Mouse (Mus musculus): ENCODE measurements around the gene Akap9. TPM values are rescaled to one million over a fixed set of nuclear protein-coding genes. Genes with fewer than 3 reads are reported as not detected.

Akap9 gene
- polyA plus RNA-seq, 1 experiment from 2014 or later: 182 TPM

DNA sequence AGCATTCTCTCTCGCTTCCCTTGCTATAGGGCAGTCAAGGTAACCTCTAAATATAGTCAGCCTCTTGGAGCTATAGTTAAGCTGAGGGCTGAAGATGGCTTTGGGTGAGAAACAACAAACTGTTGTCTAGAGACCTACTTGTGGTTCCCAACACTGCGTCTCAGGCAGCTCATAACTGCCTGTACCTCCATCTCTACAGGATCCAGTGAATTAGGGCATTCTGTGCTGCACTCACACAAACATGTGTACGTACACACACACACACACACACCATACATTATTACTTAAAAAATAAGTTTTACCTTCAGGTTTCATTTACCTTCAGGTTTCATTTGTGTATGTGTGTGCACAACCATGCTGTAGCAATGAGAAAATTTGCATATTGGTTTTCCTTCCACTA is 151.2 kb downstream of the Akap9 start:
- no peak overlapping the region for H3K4me3 ChIP-seq
- H3K27ac ChIP-seq: no peak overlapping the region
- H3K4me1 ChIP-seq: 0 out of 2 replicates have a peak, but pooled peaks cover 3% of the 10 kb centered on the region
- ATAC-seq (ENCODE audit: low FRiP score, low read depth): no peak
- H3K36me3 ChIP-seq: peaks cover 82% of the 10 kb centered on the region
- no peak overlapping the region for H3K4me2 ChIP-seq (replicated peaks)
- 89% methylated on average over 3 of the region's 3 CpGs for WGBS
- H3K9ac ChIP-seq: no peak overlapping the region
- no peaks in the 10 kb centered on the region for H3K9me3 ChIP-seq
- no peaks in the 10 kb centered on the region for H3K27me3 ChIP-seq

GRCm38 (mm10) chr5:4080861-4081260 is 153.0 kb downstream of the Akap9 start:
- Histone ChIP-seq H3K4me1 (0 out of 2 replicates have a peak, but pooled peaks cover 3% of the 10 kb centered on the region), H3K27me3 (no peaks in the 10 kb centered on the region), H3K4me3 (no peak overlapping the region), H3K9ac (no peak overlapping the region), H3K9me3 (no peaks in the 10 kb centered on the region), H3K4me2 (replicated peaks) (no peak overlapping the region), H3K27ac (no peak overlapping the region), H3K36me3 (peaks cover 93% of the 10 kb centered on the region)
- no peak for ATAC-seq (ENCODE audit: low FRiP score, low read depth)
- 73% methylated on average over 2 of the region's 2 CpGs for WGBS

- H3K4me3 ChIP-seq: no peak overlapping the region
- H3K27ac ChIP-seq: no peak overlapping the region
- no peak for ATAC-seq (ENCODE audit: low FRiP score, low read depth)
- no peak overlapping the region for H3K9ac ChIP-seq
- no peaks in the 10 kb centered on the region for H3K9me3 ChIP-seq
- no peak overlapping the region for H3K4me2 ChIP-seq (replicated peaks)
- H3K4me1 ChIP-seq: 0 out of 2 replicates have a peak, but pooled peaks cover 3% of the 10 kb centered on the region
- H3K36me3 ChIP-seq: peaks cover 91% of the 10 kb centered on the region
- no peaks in the 10 kb centered on the region for H3K27me3 ChIP-seq
- 83% methylated on average over 2 of the region's 2 CpGs for WGBS
Observed at GRCm38 (mm10) chr5:4081513-4081912, 153.7 kb downstream of the Akap9 start.

GRCm38 (mm10) chr5:4084948-4085347 is 157.1 kb downstream of the Akap9 start:
- 97% methylated on average over 7 of the region's 7 CpGs for WGBS
- no peak for ATAC-seq (ENCODE audit: low FRiP score, low read depth)
- H3K4me3 ChIP-seq: no peak overlapping the region
- H3K9ac ChIP-seq: no peak overlapping the region
- peaks cover 91% of the 10 kb centered on the region for H3K36me3 ChIP-seq
- H3K27ac ChIP-seq: no peak overlapping the region
- H3K9me3 ChIP-seq: no peaks in the 10 kb centered on the region
- 0 out of 2 replicates have a peak, but pooled peaks cover 3% of the 10 kb centered on the region for H3K4me1 ChIP-seq
- no peak overlapping the region for H3K4me2 ChIP-seq (replicated peaks)
- H3K27me3 ChIP-seq: no peaks in the 10 kb centered on the region

GRCm38 (mm10) chr5:4086309-4086708 is 158.5 kb downstream of the Akap9 start:
- H3K4me2 ChIP-seq (replicated peaks): no peak overlapping the region
- H3K4me1 ChIP-seq: no peaks in the 10 kb centered on the region
- H3K27me3 ChIP-seq: no peaks in the 10 kb centered on the region
- H3K36me3 ChIP-seq: peaks cover 88% of the 10 kb centered on the region
- 95% methylated on average over 4 of the region's 4 CpGs for WGBS
- no peaks in the 10 kb centered on the region for H3K9me3 ChIP-seq
- no peak for ATAC-seq (ENCODE audit: low FRiP score, low read depth)
- H3K4me3 ChIP-seq: no peak overlapping the region
- no peak overlapping the region for H3K27ac ChIP-seq
- H3K9ac ChIP-seq: no peak overlapping the region

DNA sequence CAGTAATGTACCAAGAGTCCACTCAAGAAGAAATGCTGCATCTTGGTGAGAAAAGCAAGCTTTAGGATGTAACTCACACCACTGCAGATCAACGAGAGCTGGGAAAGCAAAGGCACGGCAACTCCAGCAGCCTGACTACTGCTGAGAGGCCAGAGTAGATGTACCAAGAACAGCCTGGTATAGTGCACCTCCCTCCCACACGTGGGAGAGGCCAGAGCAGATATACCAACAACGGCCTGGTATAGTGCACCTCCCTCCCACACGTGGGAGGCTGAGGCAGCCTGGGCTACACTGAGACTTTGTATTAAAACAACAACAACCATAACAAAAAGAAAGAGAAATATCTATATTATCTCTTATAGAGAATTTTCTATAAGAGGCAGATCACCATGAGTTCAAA is 160.3 kb downstream of the Akap9 start:
- Histone ChIP-seq H3K9me3 (no peaks in the 10 kb centered on the region), H3K9ac (no peak overlapping the region), H3K27ac (no peak overlapping the region), H3K4me1 (no peaks in the 10 kb centered on the region), H3K4me2 (replicated peaks) (no peak overlapping the region), H3K4me3 (no peak overlapping the region), H3K36me3 (peaks cover 86% of the 10 kb centered on the region), H3K27me3 (no peaks in the 10 kb centered on the region)
- 95% methylated on average over 5 of the region's 5 CpGs for WGBS
- no peak for ATAC-seq (ENCODE audit: low FRiP score, low read depth)

GRCm38 (mm10) chr5:4094471-4094870 is 166.6 kb downstream of the Akap9 start:
- H3K9me3 ChIP-seq: no peaks in the 10 kb centered on the region
- ATAC-seq (ENCODE audit: low FRiP score, low read depth): no peak
- H3K27ac ChIP-seq: no peak overlapping the region
- 93% methylated on average over 5 of the region's 5 CpGs for WGBS
- no peaks in the 10 kb centered on the region for H3K4me1 ChIP-seq
- H3K9ac ChIP-seq: no peak overlapping the region
- peaks cover 70% of the 10 kb centered on the region for H3K36me3 ChIP-seq
- no peak overlapping the region for H3K4me2 ChIP-seq (replicated peaks)
- H3K27me3 ChIP-seq: no peaks in the 10 kb centered on the region
- H3K4me3 ChIP-seq: no peak overlapping the region

GRCm38 (mm10) chr5:4101031-4101430 is 173.2 kb downstream of the Akap9 start:
- no peaks in the 10 kb centered on the region for H3K9me3 ChIP-seq
- WGBS: 97% methylated on average over 4 of the region's 4 CpGs
- no peak overlapping the region for H3K4me3 ChIP-seq
- no peak overlapping the region for H3K4me2 ChIP-seq (replicated peaks)
- H3K4me1 ChIP-seq: peaks cover 18% of the 10 kb centered on the region
- H3K27me3 ChIP-seq: no peaks in the 10 kb centered on the region
- no peak overlapping the region for H3K9ac ChIP-seq
- no peak for ATAC-seq (ENCODE audit: low FRiP score, low read depth)
- H3K36me3 ChIP-seq: peaks cover 46% of the 10 kb centered on the region
- no peak overlapping the region for H3K27ac ChIP-seq

- peaks cover 46% of the 10 kb centered on the region for H3K36me3 ChIP-seq
- no peak overlapping the region for H3K9ac ChIP-seq
- H3K4me3 ChIP-seq: no peak overlapping the region
- H3K9me3 ChIP-seq: no peaks in the 10 kb centered on the region
- ATAC-seq (ENCODE audit: low FRiP score, low read depth): no peak
- no peaks in the 10 kb centered on the region for H3K27me3 ChIP-seq
- no peak overlapping the region for H3K27ac ChIP-seq
- 94% methylated on average over 2 of the region's 2 CpGs for WGBS
- peaks cover 18% of the 10 kb centered on the region for H3K4me1 ChIP-seq
- no peak overlapping the region for H3K4me2 ChIP-seq (replicated peaks)
Observed at GRCm38 (mm10) chr5:4101770-4102169, 173.9 kb downstream of the Akap9 start.

GRCm38 (mm10) chr5:4103626-4104340 is 175.9 kb downstream of the Akap9 start:
- Histone ChIP-seq H3K27me3 (no peaks in the 10 kb centered on the region), H3K36me3 (peaks cover 35% of the 10 kb centered on the region), H3K9me3 (no peaks in the 10 kb centered on the region), H3K4me3 (peak overlapping the region; percentile 93), H3K4me1 (peaks cover 18% of the 10 kb centered on the region), H3K27ac (peak overlapping the region; percentile 94), H3K4me2 (replicated peaks) (peak overlapping the region; percentile 77), H3K9ac (peak overlapping the region; percentile 85)
- peak; percentile 68 for ATAC-seq (ENCODE audit: low FRiP score, low read depth)
- 1% methylated on average over 37 of the region's 41 CpGs for WGBS

- under 1% methylated on average over 56 of the region's 59 CpGs for WGBS
- no peaks in the 10 kb centered on the region for H3K9me3 ChIP-seq
- H3K4me2 ChIP-seq (replicated peaks): peak within 1 kb of the TSS; percentile 77
- H3K27ac ChIP-seq: peak within 1 kb of the TSS; percentile 94
- peaks cover 18% of the 10 kb centered on the region for H3K4me1 ChIP-seq
- peak within 1 kb of the TSS; percentile 93 for H3K4me3 ChIP-seq
- peak; percentile 99 for ATAC-seq (ENCODE audit: low FRiP score, low read depth)
- H3K27me3 ChIP-seq: no peaks in the 10 kb centered on the region
- H3K9ac ChIP-seq: peak within 1 kb of the TSS; percentile 85
- peaks cover 28% of the 10 kb centered on the region for H3K36me3 ChIP-seq
Observed at GRCm38 (mm10) chr5:4104341-4105040, 176.6 kb downstream of the Akap9 start, which contains the start of gene Cyp51. Gene Cyp51 (minus strand): TSS chr5:4104746.

- peaks cover 18% of the 10 kb centered on the region for H3K4me1 ChIP-seq
- WGBS: 93% methylated on average over 2 of the region's 2 CpGs
Observed at GRCm38 (mm10) chr5:4105651-4106186, 177.9 kb downstream of the Akap9 start.

More at GRCm38 (mm10) chr5:4105651-4106186, 177.9 kb downstream of the Akap9 start:
- no peaks in the 10 kb centered on the region for H3K9me3 ChIP-seq
- H3K36me3 ChIP-seq: peaks cover 18% of the 10 kb centered on the region
- H3K9ac ChIP-seq: no peak overlapping the region
- no peak overlapping the region for H3K4me3 ChIP-seq
- H3K27me3 ChIP-seq: no peaks in the 10 kb centered on the region
- H3K4me2 ChIP-seq (replicated peaks): no peak overlapping the region
- no peak for ATAC-seq (ENCODE audit: low FRiP score, low read depth)
- no peak overlapping the region for H3K27ac ChIP-seq
